Mouse (Mus musculus): Measurements from ENCODE around the gene Rsad2.

Gene Rsad2

GRCm38 (mm10) chr12:26401254-26401653 lies 55.0 kb downstream of the Rsad2 start:
- DNase-seq (ENCODE audit: low read depth), result no peak

DNA sequence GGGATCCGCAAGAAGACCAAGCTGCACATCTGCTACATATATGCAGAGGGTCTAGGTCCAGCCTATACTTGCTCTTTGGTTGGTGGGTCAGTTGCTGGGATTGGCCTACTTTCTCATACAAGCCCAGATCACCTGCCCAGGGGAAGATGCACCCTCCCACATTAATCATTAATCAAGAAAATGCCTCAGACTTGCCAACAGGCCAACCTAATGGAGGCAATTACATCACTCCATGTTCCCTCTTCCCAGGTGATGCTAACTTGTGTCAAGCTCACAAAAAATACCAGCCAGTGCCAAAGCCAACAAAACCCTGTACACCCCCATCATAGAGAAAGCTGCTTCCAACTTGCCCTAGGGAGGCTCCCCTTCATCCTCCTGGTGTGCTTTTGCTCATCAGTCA lies 55.5 kb downstream of the Rsad2 start:
- DNase-seq (ENCODE audit: low read depth), result no peak

GRCm38 (mm10) chr12:26399391-26399790 lies 56.9 kb downstream of the Rsad2 start:
- no peak for DNase-seq (ENCODE audit: low read depth)

GRCm38 (mm10) chr12:26398597-26398996 lies 57.7 kb downstream of the Rsad2 start:
- peak; percentile 66 for DNase-seq (ENCODE audit: low read depth)

DNA sequence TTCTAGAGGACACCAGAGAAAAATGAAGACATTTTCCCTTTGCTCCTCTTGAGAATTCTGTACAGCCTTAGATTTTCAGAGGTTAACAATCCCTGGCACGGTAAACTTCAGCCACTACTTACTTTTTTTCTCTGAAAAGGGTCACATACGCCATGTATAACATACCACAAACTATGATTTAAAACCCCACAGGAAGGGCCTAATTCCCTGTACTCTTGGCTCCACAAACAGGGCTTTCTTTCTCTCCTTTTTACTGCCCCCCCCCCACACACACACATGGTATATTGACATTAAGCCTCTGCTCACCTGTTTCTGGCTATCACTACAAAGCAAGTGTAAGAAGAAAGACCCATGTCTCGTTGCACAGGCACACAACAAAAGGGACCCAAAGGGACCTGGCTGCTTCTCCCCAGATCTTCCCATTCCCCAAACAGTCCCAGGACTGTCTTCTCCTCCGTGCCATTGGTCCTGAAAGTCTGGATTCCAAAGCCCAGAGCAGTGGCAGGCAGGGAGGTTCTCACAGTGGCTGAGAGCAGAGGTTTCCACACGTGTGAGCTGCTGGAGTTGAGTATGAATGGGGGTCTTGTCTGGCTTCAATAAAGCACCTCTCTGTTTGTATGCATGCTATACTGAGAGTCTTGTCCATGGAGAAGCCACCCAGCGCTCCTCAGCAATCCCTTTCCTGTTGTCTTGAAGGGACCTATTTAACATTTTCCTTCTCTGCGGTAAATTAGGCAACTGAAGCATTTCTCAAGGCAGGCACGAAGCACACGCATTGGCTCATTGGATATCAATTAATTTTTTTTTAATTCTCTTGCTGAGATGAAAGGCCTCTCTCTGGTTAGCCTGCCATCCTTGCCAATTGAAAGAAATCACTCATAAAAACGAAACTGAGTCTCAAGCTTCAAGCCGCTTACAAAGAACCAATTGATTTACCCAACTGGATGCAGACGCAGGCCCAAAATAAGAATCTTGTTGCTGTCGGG lies 61.5 kb downstream of the Rsad2 start:
- no peak for DNase-seq (ENCODE audit: low read depth)

- no peak for DNase-seq (ENCODE audit: low read depth)
These were observed 63.0 kb downstream of the Rsad2 start for GRCm38 (mm10) chr12:26393291-26393690.

All from c-Kit-positive CD71-negative TER-119-negative erythroid progenitor cells, embryonic 14.5 days (primary cell).